Comparison of ENCODE assay signal across 8 mouse cellular contexts in genomic region chr1:36937648-36938047, GRCm38 (mm10). TPM values are rescaled to one million over a fixed set of nuclear protein-coding genes. Genes with fewer than 3 reads are reported as not detected.
DNase-seq lines count a peak whose midpoint lies in the region; ATAC-seq lines count a peak whose summit lies in the region.

No protein-coding gene starts in this region.

- WGBS in limb, embryonic 15.5 days, result 25% methylated on average over 3 of the region's 3 CpGs
- WGBS in stomach, embryonic 16.5 days, result 28% methylated on average over 3 of the region's 3 CpGs

- no peak for DNase-seq in adrenal gland, adult 8-10 months
- DNase-seq in left cerebral cortex, adult 8-10 months (ENCODE audit: low spot score in 2 of 2), result no peak
- DNase-seq in layer of hippocampus, postnatal 36 days, result no peak

- H3K27me3 ChIP-seq in megakaryocyte, embryonic 14.5 days (replicated peaks), result no peaks in the 10 kb centered on the region
- no peaks in the 10 kb centered on the region for H3K27me3 ChIP-seq in erythroblast, embryonic 14.5 days (ENCODE audit: control insufficient read depth)
- no peaks in the 10 kb centered on the region for H3K27me3 ChIP-seq in limb, embryonic 15.5 days
- no peaks in the 10 kb centered on the region for H3K27me3 ChIP-seq in stomach, embryonic 16.5 days (ENCODE audit: control insufficient read depth, insufficient read depth, low read length)

- H3K4me1 ChIP-seq in megakaryocyte, embryonic 14.5 days, result peaks cover 46% of the 10 kb centered on the region
- peaks cover 73% of the 10 kb centered on the region for H3K4me1 ChIP-seq in erythroblast, embryonic 14.5 days (ENCODE audit: control insufficient read depth)
- peaks cover 24% of the 10 kb centered on the region for H3K4me1 ChIP-seq in limb, embryonic 15.5 days
- H3K4me1 ChIP-seq in stomach, embryonic 16.5 days (ENCODE audit: control insufficient read depth, insufficient read depth, low read length), result peaks cover 33% of the 10 kb centered on the region

- H3K9me3 ChIP-seq in megakaryocyte, embryonic 14.5 days, result no peaks in the 10 kb centered on the region
- no peaks in the 10 kb centered on the region for H3K9me3 ChIP-seq in erythroblast, embryonic 14.5 days (ENCODE audit: control insufficient read depth, low read length)
- H3K9me3 ChIP-seq in limb, embryonic 15.5 days, result no peaks in the 10 kb centered on the region
- H3K9me3 ChIP-seq in stomach, embryonic 16.5 days (replicated peaks; ENCODE audit: control insufficient read depth, low read length), result no peaks in the 10 kb centered on the region

- no peak overlapping the region for H3K9ac ChIP-seq in limb, embryonic 15.5 days
- peak overlapping the region; percentile 57 for H3K9ac ChIP-seq in stomach, embryonic 16.5 days (ENCODE audit: low read length)

- peak overlapping the region; percentile 56 for H3K4me2 ChIP-seq in limb, embryonic 15.5 days
- H3K4me2 ChIP-seq in stomach, embryonic 16.5 days (ENCODE audit: low read depth, low read length), result peak overlapping the region; percentile 80

- peak overlapping the region; percentile 97 for H3K4me3 ChIP-seq in megakaryocyte, embryonic 14.5 days (replicated peaks)
- H3K4me3 ChIP-seq in erythroblast, embryonic 14.5 days (replicated peaks), result peak overlapping the region; percentile 92
- H3K4me3 ChIP-seq in limb, embryonic 15.5 days, result peak overlapping the region; percentile 97
- H3K4me3 ChIP-seq in stomach, embryonic 16.5 days (replicated peaks; ENCODE audit: low read length), result peak overlapping the region; percentile 98

- H3K36me3 ChIP-seq in megakaryocyte, embryonic 14.5 days (replicated peaks; ENCODE audit: low read length), result no peaks in the 10 kb centered on the region
- H3K36me3 ChIP-seq in erythroblast, embryonic 14.5 days (ENCODE audit: control insufficient read depth), result peaks cover 23% of the 10 kb centered on the region
- H3K36me3 ChIP-seq in limb, embryonic 15.5 days, result no peaks in the 10 kb centered on the region
- H3K36me3 ChIP-seq in stomach, embryonic 16.5 days (ENCODE audit: control insufficient read depth, insufficient read depth, low read length), result no peaks in the 10 kb centered on the region

- no peak overlapping the region for H3K27ac ChIP-seq in limb, embryonic 15.5 days
- H3K27ac ChIP-seq in stomach, embryonic 16.5 days (ENCODE audit: low read length), result no peak overlapping the region

- no peak for ATAC-seq in megakaryocyte, adult 5-6 weeks (ENCODE audit: poor library complexity, severe bottlenecking)
- no peak for ATAC-seq in limb, embryonic 15.5 days (ENCODE audit: insufficient number of reproducible peaks, low FRiP score, low TSS enrichment, low read depth)
- no peak for ATAC-seq in stomach, embryonic 16.5 days (ENCODE audit: insufficient read depth, low FRiP score)

RNA-seq across cellular contexts. Expression of gene Tmem131, which starts 5.8 kb away (rescaled TPM):
- 12.1 and 14.4 TPM in 2 replicates for polyA plus RNA-seq in megakaryocyte, embryonic 14.5 days (2012; ENCODE audit: insufficient read depth, low replicate concordance)
- 65.6 and 68.7 TPM in 2 replicates for total RNA-seq in megakaryocyte, adult 5-6 weeks (2015)
- 20.3 and 32.8 TPM in 2 replicates for total RNA-seq in megakaryocyte, adult 5-6 weeks (2017)
- 7.8 and 8.1 TPM in 2 replicates for polyA plus RNA-seq in erythroblast, embryonic 14.5 days (2012)
- 11.2 and 13.3 TPM in 2 replicates for polyA plus RNA-seq in limb, embryonic 15.5 days (2015; fragmentation: Nextera tagmentation; extraction: Ambion mirVana)
- 12.9 and 13.1 TPM in 2 replicates for polyA plus RNA-seq in stomach, embryonic 16.5 days (2015; fragmentation: Nextera tagmentation; extraction: Ambion mirVana)
- total RNA-seq in adrenal gland, adult 8-10 months (2022), result 10 to 100 TPM; 38.4 to 51.7 (median 48.2) TPM
- 10 to 100 TPM; 45.8 to 54.3 (median 53.0) TPM for total RNA-seq in left cerebral cortex, adult 8-10 months (2022)
- total RNA-seq in layer of hippocampus, postnatal 36 days (2021), result 10 to 100 TPM; 54.3 to 63.7 TPM
